Mouse (Mus musculus) gastrocnemius, postnatal 25 days (tissue): ENCODE measurements around the gene Tmem176a. TPM values are rescaled to one million over a fixed set of nuclear protein-coding genes. Genes with fewer than 3 reads are reported as not detected.

Experiments used
- DNase-seq: peaks from one replicate; pipeline ENCODE4 v3.0.0; 2022
- total RNA-seq, 2 experiments: library from RNA; stranded (reverse); gene quantifications; 1 replicate in 1 of 2; 2 replicates in 1 of 2; pipeline ENCODE4 v1.2.3; 2021

Tmem176a gene
- total RNA-seq, 2 experiments from 2014 or later, result 4.3 to 4.9 TPM

DNA sequence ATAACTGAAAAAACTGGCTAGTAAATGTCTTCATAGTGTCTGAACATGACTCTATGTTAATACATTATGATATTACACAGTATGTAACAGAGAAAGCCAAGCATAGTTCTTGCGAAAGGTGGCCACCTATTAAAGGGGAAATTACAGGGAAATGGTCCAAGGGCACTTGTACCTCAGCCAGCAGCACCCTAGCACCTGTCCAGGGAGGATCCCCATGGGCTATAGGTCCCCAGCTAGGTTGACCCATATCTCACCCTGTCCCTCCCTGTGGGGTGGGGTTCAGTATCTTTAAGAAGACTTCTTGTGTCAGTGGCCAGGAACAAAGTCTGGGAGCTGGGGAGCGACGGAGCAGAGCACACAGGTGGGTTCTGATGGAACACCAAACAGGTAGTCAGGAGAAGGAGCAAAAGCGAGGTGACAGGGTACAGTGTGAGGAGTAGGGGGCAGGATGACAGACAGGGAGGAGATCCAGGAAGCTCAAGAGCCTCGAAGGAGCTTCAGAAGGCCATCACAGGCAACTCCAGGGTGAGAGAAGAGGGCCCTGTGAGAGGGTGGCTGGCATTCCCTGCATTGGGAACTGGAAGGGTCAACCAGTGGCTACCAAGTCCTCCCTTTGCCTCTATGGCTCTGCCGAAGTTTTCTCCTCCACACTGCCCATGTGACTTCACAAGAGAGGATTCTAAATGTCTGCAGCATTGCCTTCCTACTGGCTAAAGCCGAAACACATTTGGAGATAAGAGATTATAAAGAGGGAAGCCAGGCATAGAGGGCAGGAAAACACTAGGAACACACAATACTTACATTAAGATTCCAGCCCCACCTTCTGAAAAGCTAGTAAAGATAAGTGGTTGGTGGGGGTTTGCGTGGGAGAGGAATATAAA, 54.5 kb downstream of the Tmem176a start:
- DNase-seq, result no peak

- no peak for DNase-seq
Observed at GRCm38 (mm10) chr6:48895941-48896340, 55.2 kb downstream of the Tmem176a start.

Other genes with a start within 250 kb of the Tmem176a start
- 10 to 100 TPM; 21.0 to 23.0 TPM for gene Repin1, start 247.0 kb upstream of the Tmem176a start, total RNA-seq
- gene Gm44965, start 247.0 kb upstream of the Tmem176a start, total RNA-seq, result 1 to 10 TPM in 1 of 2 experiments, not detected in 1; 1.5 TPM
- gene Zfp775, start 238.9 kb upstream of the Tmem176a start, total RNA-seq, result 1 to 10 TPM; 6.5 to 6.9 TPM
- gene AI854703, start 214.2 kb upstream of the Tmem176a start, total RNA-seq, result under 1 TPM; 0.24 to 0.38 TPM
- 1 to 10 TPM; 2.1 to 3.0 TPM for gene Gimap8, start 193.7 kb upstream of the Tmem176a start, total RNA-seq
- gene Gimap9, start 164.8 kb upstream of the Tmem176a start, total RNA-seq, result under 1 TPM; 0.51 to 0.67 TPM
- 1 to 10 TPM; 5.1 to 7.7 TPM for gene Gimap4, start 156.4 kb upstream of the Tmem176a start, total RNA-seq
- 10 to 100 TPM; 10.7 to 11.5 TPM for gene Gimap6, start 132.7 kb upstream of the Tmem176a start, total RNA-seq
- gene Gm28053, start 122.3 kb upstream of the Tmem176a start, total RNA-seq, result not detected
- gene Gimap7, start 122.3 kb upstream of the Tmem176a start, total RNA-seq, result not detected
- 1 to 10 TPM; 2.5 to 5.0 TPM for gene Gimap1, start 101.9 kb upstream of the Tmem176a start, total RNA-seq
- 1 to 10 TPM; 1.6 to 3.3 TPM for gene Gimap5, start 94.7 kb upstream of the Tmem176a start, total RNA-seq
- under 1 TPM in 1 of 2 experiments, not detected in 1; 0.32 TPM for gene Gimap3, start 70.1 kb upstream of the Tmem176a start, total RNA-seq
- gene Tmem176b, start 577 bp downstream of the Tmem176a start, total RNA-seq, result 10 to 100 TPM; 11.4 to 15.2 TPM
- gene Aoc1, start 32.0 kb downstream of the Tmem176a start, total RNA-seq, result not detected
- not detected for gene 1600015I10Rik, start 89.0 kb downstream of the Tmem176a start, total RNA-seq
- gene Doxl2, start 134.0 kb downstream of the Tmem176a start, total RNA-seq, result not detected
- not detected for gene Svs1, start 145.9 kb downstream of the Tmem176a start, total RNA-seq
- gene Gpnmb, start 195.6 kb downstream of the Tmem176a start, total RNA-seq, result under 1 TPM; 0.87 to 0.96 TPM
- 10 to 100 TPM; 41.5 to 44.0 TPM for gene Malsu1, start 232.9 kb downstream of the Tmem176a start, total RNA-seq